Mouse (Mus musculus): ENCODE results near the gene Esr2. TPM values are rescaled to one million over a fixed set of nuclear protein-coding genes. Genes with fewer than 3 reads are reported as not detected.
"Not testable (repeated sequence)": the region's sequence is repeated elsewhere in the genome, so short reads cannot be mapped to it uniquely, and the experiment has no call there.

Gene Esr2
- total RNA-seq, 2 experiments from 2014 or later = not detected

- DNase-seq = peak; percentile 16
Measured at GRCm38 (mm10) chr12:76152389-76152788, 24.7 kb downstream of the Esr2 start.

GRCm38 (mm10) chr12:76136701-76137100, 40.4 kb downstream of the Esr2 start:
- no peak for DNase-seq

- DNase-seq = not testable (repeated sequence)
Measured at GRCm38 (mm10) chr12:76133081-76133480, 44.0 kb downstream of the Esr2 start.

GRCm38 (mm10) chr12:76132591-76132990, 44.5 kb downstream of the Esr2 start:
- no peak for DNase-seq

GRCm38 (mm10) chr12:76130891-76131290, 46.2 kb downstream of the Esr2 start:
- no peak for DNase-seq

GRCm38 (mm10) chr12:76130281-76130680, 46.8 kb downstream of the Esr2 start:
- DNase-seq = peak; percentile 48

- peak; percentile 58 for DNase-seq
Measured at GRCm38 (mm10) chr12:76128831-76129230, 48.2 kb downstream of the Esr2 start.

- no peak for DNase-seq
Measured at GRCm38 (mm10) chr12:76128306-76128705, 48.8 kb downstream of the Esr2 start.

- DNase-seq = no peak
Measured at GRCm38 (mm10) chr12:76123223-76123622, 53.8 kb downstream of the Esr2 start.

- peak; percentile 63 for DNase-seq
Measured at GRCm38 (mm10) chr12:76117632-76118153, 59.4 kb downstream of the Esr2 start.

- DNase-seq = no peak
Measured at GRCm38 (mm10) chr12:76116577-76116976, 60.5 kb downstream of the Esr2 start.

GRCm38 (mm10) chr12:76111046-76111445, 66.0 kb downstream of the Esr2 start:
- no peak for DNase-seq

GRCm38 (mm10) chr12:76109646-76110405, 67.2 kb downstream of the Esr2 start:
- no peak for DNase-seq

- DNase-seq = no peak
Measured at GRCm38 (mm10) chr12:76104596-76105351, 72.3 kb downstream of the Esr2 start.

GRCm38 (mm10) chr12:76102621-76103020, 74.4 kb downstream of the Esr2 start:
- DNase-seq = no peak

GRCm38 (mm10) chr12:76095117-76096035, 81.7 kb downstream of the Esr2 start:
- DNase-seq = no peak

GRCm38 (mm10) chr12:76093613-76094588, 83.2 kb downstream of the Esr2 start:
- no peak for DNase-seq

- no peak for DNase-seq
Measured at GRCm38 (mm10) chr12:76092789-76093466, 84.1 kb downstream of the Esr2 start.

GRCm38 (mm10) chr12:76087025-76087424, 90.0 kb downstream of the Esr2 start:
- no peak for DNase-seq

Data from adrenal gland, postnatal 10 days (tissue).